Mouse (Mus musculus): ENCODE measurements around the gene Zkscan16. TPM values are rescaled to one million over a fixed set of nuclear protein-coding genes. Genes with fewer than 3 reads are reported as not detected.

Gene Zkscan16
- not detected in 2 replicates for polyA plus RNA-seq (2015; fragmentation: Nextera tagmentation; extraction: Ambion mirVana)

DNA sequence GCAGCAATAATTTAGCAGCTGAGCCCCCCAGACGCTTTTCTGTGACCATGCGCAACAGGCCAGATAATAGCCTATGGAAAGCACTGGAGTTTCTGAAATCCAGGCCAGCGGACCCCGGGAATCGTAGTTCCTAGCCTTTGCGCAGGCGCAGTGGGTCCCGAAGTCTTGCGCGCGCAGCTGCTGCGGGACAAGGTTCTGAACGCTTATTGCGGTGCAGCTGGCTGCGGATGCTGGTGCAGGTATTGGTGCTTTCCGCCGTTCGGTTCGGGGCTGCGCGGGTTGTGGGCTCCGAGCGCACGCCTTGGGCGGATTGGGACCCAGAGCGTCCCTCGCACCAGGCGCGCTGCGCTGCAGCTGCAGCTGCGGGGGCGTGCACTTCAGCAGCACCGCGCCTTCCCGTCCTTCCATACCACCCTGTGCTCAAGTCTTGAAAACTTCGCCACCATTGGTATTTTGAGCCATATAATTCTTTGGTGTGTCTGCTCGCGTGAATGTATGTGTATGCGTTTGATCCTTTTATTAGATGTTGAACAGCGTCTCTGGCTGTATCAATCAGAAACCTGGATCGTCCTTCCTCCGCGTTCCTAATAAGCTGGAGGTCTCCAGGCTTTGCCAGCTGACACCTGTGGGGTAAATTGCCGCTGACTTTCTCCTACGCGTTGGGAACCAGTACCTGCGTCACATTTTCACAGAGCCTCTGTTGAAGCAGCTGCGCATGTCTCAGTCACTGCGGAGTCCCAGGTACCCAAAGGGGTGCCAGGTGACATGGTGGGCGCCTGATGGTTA lies at the start of gene Zkscan16:
TSS of gene Zkscan16 (plus strand) at position 209 of the 786 bp plus-strand sequence.
- Histone ChIP-seq H3K36me3 (ENCODE audit: insufficient read depth, low read length) (no peaks in the 10 kb centered on the region), H3K9ac (replicated peaks; ENCODE audit: low read depth) (no peak within 1 kb of the TSS; the same call in 1 of the 2 replicates), H3K27me3 (replicated peaks; ENCODE audit: insufficient read depth, low read length) (no peaks in the 10 kb centered on the region), H3K4me1 (ENCODE audit: insufficient read depth, low read depth, low read length) (no peaks in the 10 kb centered on the region), H3K27ac (ENCODE audit: low read length) (no peak within 1 kb of the TSS), H3K4me2 (replicated peaks; ENCODE audit: low read depth, low read length) (peak within 1 kb of the TSS; percentile 97), H3K9me3 (ENCODE audit: low read length) (no peaks in the 10 kb centered on the region), H3K4me3 (ENCODE audit: low read depth, low read length) (peak within 1 kb of the TSS; percentile 56)
- TF ChIP-seq EP300 (IDR thresholded peaks at IDR 0.05) (no peak), CTCF (IDR thresholded peaks at IDR 0.05) (no peak)
- ATAC-seq (peak; percentile 54), DNase-seq (ENCODE audit: low spot score) (peak; percentile 70)
- WGBS, result 2% methylated on average over 50 of the region's 50 CpGs

DNA sequence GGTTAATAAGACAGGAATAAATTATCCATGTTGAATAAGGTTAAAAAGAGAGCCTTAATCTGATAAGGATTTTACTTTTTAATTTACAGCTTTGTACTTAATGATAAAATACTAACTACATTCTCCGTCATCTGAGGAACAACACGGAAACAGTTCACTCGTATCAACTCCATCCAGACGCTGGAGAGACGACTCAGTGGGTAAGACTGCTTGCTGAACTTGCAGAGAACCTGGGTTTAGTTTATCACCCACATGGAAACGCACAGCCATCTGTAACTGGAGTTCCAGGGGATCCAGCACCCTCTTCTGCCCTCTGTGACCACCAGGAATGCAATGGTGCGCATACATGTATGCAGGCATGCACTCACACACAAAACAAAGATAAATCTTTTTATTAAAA lies 49.0 kb upstream of the Zkscan16 start:
- no peaks in the 10 kb centered on the region for H3K27me3 ChIP-seq (replicated peaks; ENCODE audit: insufficient read depth, low read length)
- no peaks in the 10 kb centered on the region for H3K9me3 ChIP-seq (ENCODE audit: low read length)
- H3K9ac ChIP-seq (replicated peaks; ENCODE audit: low read depth), result no peak overlapping the region
- no peak overlapping the region for H3K27ac ChIP-seq (ENCODE audit: low read length)
- no peak for DNase-seq (ENCODE audit: low spot score)
- no peak for ATAC-seq
- H3K4me1 ChIP-seq (ENCODE audit: insufficient read depth, low read depth, low read length), result 0 out of 2 replicates have a peak, but pooled peaks cover 3% of the 10 kb centered on the region
- TF ChIP-seq EP300 (IDR thresholded peaks at IDR 0.05), result no peak
- TF ChIP-seq CTCF (IDR thresholded peaks at IDR 0.05), result no peak
- no peaks in the 10 kb centered on the region for H3K36me3 ChIP-seq (ENCODE audit: insufficient read depth, low read length)
- no peak overlapping the region for H3K4me3 ChIP-seq (ENCODE audit: low read depth, low read length)
- no peak overlapping the region for H3K4me2 ChIP-seq (replicated peaks; ENCODE audit: low read depth, low read length)
- WGBS, result 86% methylated on average over 7 of the region's 7 CpGs

DNA sequence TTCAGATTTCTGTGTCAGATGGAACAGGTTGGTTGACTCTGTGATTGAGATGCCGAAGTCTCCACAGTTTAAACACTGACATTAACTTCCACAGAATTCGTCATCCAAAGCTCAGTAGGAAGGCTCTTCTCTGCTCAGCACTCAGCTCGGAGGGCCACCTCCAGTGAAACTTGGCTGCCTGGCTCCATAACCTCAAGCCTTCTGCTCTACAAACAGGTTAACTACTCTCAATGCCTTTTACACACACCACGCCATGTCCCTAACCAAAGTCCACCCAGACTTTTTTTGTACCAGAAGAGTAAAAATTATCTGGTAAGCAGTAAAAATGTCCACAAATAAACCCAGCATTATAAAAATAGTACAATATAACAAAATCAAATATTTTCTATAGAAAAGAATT lies 46.0 kb upstream of the Zkscan16 start:
- Histone ChIP-seq H3K36me3 (ENCODE audit: insufficient read depth, low read length) (no peaks in the 10 kb centered on the region), H3K9me3 (ENCODE audit: low read length) (no peaks in the 10 kb centered on the region), H3K4me1 (ENCODE audit: insufficient read depth, low read depth, low read length) (0 out of 2 replicates have a peak, but pooled peaks cover 3% of the 10 kb centered on the region), H3K4me3 (ENCODE audit: low read depth, low read length) (no peak overlapping the region), H3K4me2 (replicated peaks; ENCODE audit: low read depth, low read length) (no peak overlapping the region), H3K9ac (replicated peaks; ENCODE audit: low read depth) (no peak overlapping the region), H3K27ac (ENCODE audit: low read length) (no peak overlapping the region), H3K27me3 (replicated peaks; ENCODE audit: insufficient read depth, low read length) (no peaks in the 10 kb centered on the region)
- TF ChIP-seq EP300 (IDR thresholded peaks at IDR 0.05) (no peak), CTCF (IDR thresholded peaks at IDR 0.05) (no peak)
- DNase-seq (ENCODE audit: low spot score) (no peak), ATAC-seq (no peak)
- WGBS, result 59% methylated on average over 4 of the region's 4 CpGs

DNA sequence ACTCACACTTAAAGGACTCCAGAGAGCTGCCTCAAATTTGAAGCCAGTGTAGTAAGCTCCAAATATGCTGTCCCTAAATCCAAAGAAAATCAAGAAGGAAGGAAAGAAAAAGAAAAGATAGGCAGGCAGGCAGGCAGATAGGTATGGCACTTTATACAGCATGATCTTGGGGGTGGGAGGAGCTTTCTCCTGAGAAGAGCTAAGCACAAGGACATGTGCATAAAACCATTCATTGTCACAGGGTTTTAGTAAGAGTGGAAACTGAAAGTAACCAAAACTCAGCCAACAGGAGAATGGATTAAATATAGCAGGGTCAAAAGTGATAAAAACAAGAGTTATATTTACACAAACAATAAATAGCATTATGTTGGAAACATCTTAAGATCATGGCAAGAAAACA lies 45.1 kb upstream of the Zkscan16 start:
- H3K4me1 ChIP-seq (ENCODE audit: insufficient read depth, low read depth, low read length), result no peaks in the 10 kb centered on the region; the same call in 1 of the 2 replicates
- ATAC-seq, result no peak
- no peaks in the 10 kb centered on the region for H3K36me3 ChIP-seq (ENCODE audit: insufficient read depth, low read length)
- TF ChIP-seq EP300 (IDR thresholded peaks at IDR 0.05) (no peak), CTCF (IDR thresholded peaks at IDR 0.05) (no peak)
- H3K27me3 ChIP-seq (replicated peaks; ENCODE audit: insufficient read depth, low read length), result no peaks in the 10 kb centered on the region
- H3K9me3 ChIP-seq (ENCODE audit: low read length), result no peaks in the 10 kb centered on the region
- no peak overlapping the region for H3K4me3 ChIP-seq (ENCODE audit: low read depth, low read length)
- no peak for DNase-seq (ENCODE audit: low spot score)
- H3K4me2 ChIP-seq (replicated peaks; ENCODE audit: low read depth, low read length), result no peak overlapping the region
- no peak overlapping the region for H3K9ac ChIP-seq (replicated peaks; ENCODE audit: low read depth)
- no peak overlapping the region for H3K27ac ChIP-seq (ENCODE audit: low read length)

DNA sequence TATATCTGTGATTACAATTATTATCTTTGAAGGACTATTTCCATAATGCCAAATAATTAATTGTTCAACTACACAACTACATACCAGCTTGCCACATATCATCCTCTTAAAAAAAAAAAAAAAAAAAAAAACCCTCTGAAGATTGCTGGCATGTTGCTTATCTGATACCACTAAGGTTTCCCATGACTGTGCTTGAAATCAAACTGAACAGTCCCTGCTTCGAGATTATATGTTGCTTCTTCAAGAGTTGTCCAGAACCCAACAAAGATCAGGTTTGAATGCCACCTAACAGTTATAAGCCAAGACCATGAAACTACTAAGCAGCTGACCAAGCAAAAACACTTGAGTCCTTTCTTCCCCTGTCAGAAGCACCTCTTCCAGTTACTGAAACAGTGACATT lies 36.0 kb upstream of the Zkscan16 start:
- H3K4me3 ChIP-seq (ENCODE audit: low read depth, low read length), result no peak overlapping the region
- DNase-seq (ENCODE audit: low spot score), result no peak
- no peak for TF ChIP-seq EP300 (IDR thresholded peaks at IDR 0.05)
- no peak for TF ChIP-seq CTCF (IDR thresholded peaks at IDR 0.05)
- H3K4me2 ChIP-seq (replicated peaks; ENCODE audit: low read depth, low read length), result no peak overlapping the region
- no peaks in the 10 kb centered on the region for H3K9me3 ChIP-seq (ENCODE audit: low read length)
- H3K4me1 ChIP-seq (ENCODE audit: insufficient read depth, low read depth, low read length), result peaks cover 4% of the 10 kb centered on the region; the same call in 1 of the 2 replicates
- WGBS, result 96% methylated on average over 1 of the region's 1 CpGs
- no peaks in the 10 kb centered on the region for H3K27me3 ChIP-seq (replicated peaks; ENCODE audit: insufficient read depth, low read length)
- H3K27ac ChIP-seq (ENCODE audit: low read length), result no peak overlapping the region
- no peaks in the 10 kb centered on the region for H3K36me3 ChIP-seq (ENCODE audit: insufficient read depth, low read length)
- H3K9ac ChIP-seq (replicated peaks; ENCODE audit: low read depth), result no peak overlapping the region
- no peak for ATAC-seq

DNA sequence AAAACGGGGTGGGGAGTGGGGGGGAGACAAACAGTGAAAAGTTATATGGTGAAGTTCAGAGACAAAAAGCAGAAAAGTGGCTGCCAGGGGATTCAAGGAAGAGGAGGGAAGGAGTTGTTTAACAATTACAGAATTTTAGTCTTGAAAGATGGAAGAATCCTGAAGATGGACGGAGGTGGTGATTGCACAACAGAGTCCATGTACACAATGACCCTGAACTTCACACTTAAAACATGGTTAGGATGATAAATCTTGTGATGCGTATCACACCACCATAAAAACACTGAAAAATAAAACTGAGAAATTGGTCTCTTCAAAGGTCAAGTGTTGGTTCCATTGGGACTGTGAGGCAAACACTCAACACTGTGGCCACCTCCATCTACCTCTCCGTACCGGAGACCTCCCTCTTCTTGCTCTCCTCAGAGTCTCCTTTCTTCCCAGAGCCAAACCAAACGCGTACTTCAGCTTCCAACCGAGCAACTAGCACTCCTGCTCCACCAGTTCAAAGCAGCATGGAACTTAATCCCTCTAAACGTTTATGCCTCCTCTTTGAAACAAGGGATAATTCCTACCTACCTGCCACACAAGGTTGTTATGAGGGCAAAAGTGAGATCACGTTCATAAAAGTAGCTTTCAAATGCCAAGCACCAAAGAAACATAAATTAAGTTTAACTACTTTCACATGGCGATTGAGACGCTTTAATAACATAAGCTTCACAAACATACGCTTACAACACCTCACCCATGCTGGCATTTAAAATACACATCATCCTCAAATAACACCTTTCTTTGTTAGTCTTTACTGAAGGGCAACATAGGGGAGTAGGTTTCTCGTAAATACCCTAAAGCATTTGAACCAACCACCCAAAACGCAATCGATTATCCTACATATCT lies 33.0 kb upstream of the Zkscan16 start:
- no peaks in the 10 kb centered on the region for H3K27me3 ChIP-seq (replicated peaks; ENCODE audit: insufficient read depth, low read length)
- peaks cover 4% of the 10 kb centered on the region; the same call in 1 of the 2 replicates for H3K4me1 ChIP-seq (ENCODE audit: insufficient read depth, low read depth, low read length)
- peak overlapping the region; percentile 82 for H3K4me2 ChIP-seq (replicated peaks; ENCODE audit: low read depth, low read length)
- ATAC-seq (no peak), DNase-seq (ENCODE audit: low spot score) (no peak)
- WGBS, result 30% methylated on average over 16 of the region's 16 CpGs
- H3K27ac ChIP-seq (ENCODE audit: low read length), result peak overlapping the region; percentile 97; the same call in 1 of the 2 replicates
- no peaks in the 10 kb centered on the region for H3K36me3 ChIP-seq (ENCODE audit: insufficient read depth, low read length)
- no peak for TF ChIP-seq EP300 (IDR thresholded peaks at IDR 0.05)
- no peak for TF ChIP-seq CTCF (IDR thresholded peaks at IDR 0.05)
- no peaks in the 10 kb centered on the region for H3K9me3 ChIP-seq (ENCODE audit: low read length)
- peak overlapping the region; percentile 95; the same call in 1 of the 2 replicates for H3K9ac ChIP-seq (replicated peaks; ENCODE audit: low read depth)
- peak overlapping the region; percentile 92 for H3K4me3 ChIP-seq (ENCODE audit: low read depth, low read length)
